Mouse (Mus musculus): ENCODE measurements at regions not wholly inside any gene's neighbourhood (a gene's known extent, or its start where the extent isn't known, plus 50 kb on each side); places are given as distances from the start of the nearest gene placed in this dataset.

DNA sequence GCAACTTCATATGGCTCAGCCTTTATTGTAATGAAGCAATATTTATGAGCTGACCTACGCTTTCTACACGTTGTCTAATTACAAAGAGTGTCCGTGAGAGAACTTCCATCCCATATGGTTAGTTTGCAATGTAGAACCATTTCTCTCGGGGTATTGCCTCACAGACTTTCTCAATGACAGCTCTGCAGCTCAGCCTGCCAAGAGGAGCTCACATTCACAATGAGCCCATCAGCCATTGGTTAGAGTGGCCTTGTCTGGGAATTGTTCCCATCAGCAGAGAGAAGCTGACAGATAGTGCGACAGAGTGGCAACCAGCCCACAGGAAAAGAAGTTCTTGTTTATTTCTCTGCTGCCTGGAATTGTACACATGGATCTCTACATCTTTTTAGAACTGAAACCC is 409.7 kb downstream of the Zfp704 start:
- Histone ChIP-seq H3K27ac (no peak overlapping the region), H3K9me3 (ENCODE audit: low read length) (no peaks in the 10 kb centered on the region), H3K36me3 (ENCODE audit: insufficient read depth, low read length) (no peaks in the 10 kb centered on the region), H3K27me3 (ENCODE audit: insufficient read depth, low read length) (no peaks in the 10 kb centered on the region), H3K4me1 (ENCODE audit: insufficient read depth, low read length) (no peaks in the 10 kb centered on the region), H3K4me3 (ENCODE audit: low read length) (no peak overlapping the region), H3K4me2 (ENCODE audit: low read depth, low read length) (no peak overlapping the region), H3K9ac (replicated peaks; ENCODE audit: low read length) (no peak overlapping the region)
- DNase-seq (ENCODE audit: low spot score) (peak; percentile 65), ATAC-seq (peak; percentile 75; the same call in 1 of the 2 replicates)
- no peak for TF ChIP-seq CTCF (IDR thresholded peaks at IDR 0.05; ENCODE audit: low read depth)
- WGBS: 39% methylated on average over 5 of the region's 5 CpGs

DNA sequence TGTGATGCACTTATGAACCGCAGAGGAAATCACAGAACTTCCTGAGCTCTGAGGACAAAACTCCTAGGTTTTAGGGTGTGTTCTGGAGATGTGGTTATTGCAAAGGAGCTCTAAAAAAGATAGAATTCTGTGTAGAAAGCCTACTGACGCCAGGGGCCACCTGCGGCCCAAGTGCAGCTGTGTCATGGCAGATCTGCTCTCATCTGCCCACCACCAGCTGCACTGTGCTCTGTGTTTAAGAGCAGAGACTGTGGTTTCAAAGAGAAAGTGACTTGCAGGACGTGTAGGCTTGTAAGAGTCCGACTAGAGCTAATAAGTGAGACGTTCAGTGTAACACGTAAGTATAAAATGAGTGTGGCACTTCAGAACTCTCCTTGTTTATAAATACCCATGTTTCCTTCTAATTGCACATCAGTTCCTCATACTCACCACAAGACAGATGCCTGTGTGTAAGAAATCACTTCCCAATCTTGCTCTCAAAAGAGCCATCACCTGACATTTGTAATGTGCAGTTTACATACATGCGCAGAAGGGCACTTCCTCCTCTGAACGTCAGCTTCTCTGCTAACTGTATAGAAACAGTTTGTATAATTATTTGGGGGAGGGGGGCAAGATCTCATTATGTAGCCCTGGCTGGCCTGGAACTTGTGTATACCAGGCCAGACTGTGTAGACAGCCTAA is 411.1 kb downstream of the Zfp704 start:
- Histone ChIP-seq H3K36me3 (ENCODE audit: insufficient read depth, low read length) (no peaks in the 10 kb centered on the region), H3K4me1 (ENCODE audit: insufficient read depth, low read length) (no peaks in the 10 kb centered on the region), H3K27ac (no peak overlapping the region), H3K9me3 (ENCODE audit: low read length) (no peaks in the 10 kb centered on the region), H3K4me3 (ENCODE audit: low read length) (no peak overlapping the region), H3K9ac (replicated peaks; ENCODE audit: low read length) (no peak overlapping the region), H3K4me2 (ENCODE audit: low read depth, low read length) (no peak overlapping the region), H3K27me3 (ENCODE audit: insufficient read depth, low read length) (no peaks in the 10 kb centered on the region)
- DNase-seq (ENCODE audit: low spot score): no peak
- no peak for ATAC-seq
- WGBS: 88% methylated on average over 9 of the region's 9 CpGs
- no peak for TF ChIP-seq CTCF (IDR thresholded peaks at IDR 0.05; ENCODE audit: low read depth)

GRCm38 (mm10) chr3:9195781-9196180 is 414.1 kb downstream of the Zfp704 start:
- no peaks in the 10 kb centered on the region for H3K4me1 ChIP-seq (ENCODE audit: insufficient read depth, low read length)
- no peaks in the 10 kb centered on the region for H3K27me3 ChIP-seq (ENCODE audit: insufficient read depth, low read length)
- H3K27ac ChIP-seq: no peak overlapping the region
- ATAC-seq: no peak
- WGBS: 86% methylated on average over 8 of the region's 8 CpGs
- no peak for DNase-seq (ENCODE audit: low spot score)
- H3K36me3 ChIP-seq (ENCODE audit: insufficient read depth, low read length): no peaks in the 10 kb centered on the region
- no peak for TF ChIP-seq CTCF (IDR thresholded peaks at IDR 0.05; ENCODE audit: low read depth)
- H3K4me2 ChIP-seq (ENCODE audit: low read depth, low read length): no peak overlapping the region
- no peak overlapping the region for H3K9ac ChIP-seq (replicated peaks; ENCODE audit: low read length)
- H3K9me3 ChIP-seq (ENCODE audit: low read length): no peaks in the 10 kb centered on the region
- no peak overlapping the region for H3K4me3 ChIP-seq (ENCODE audit: low read length)

DNA sequence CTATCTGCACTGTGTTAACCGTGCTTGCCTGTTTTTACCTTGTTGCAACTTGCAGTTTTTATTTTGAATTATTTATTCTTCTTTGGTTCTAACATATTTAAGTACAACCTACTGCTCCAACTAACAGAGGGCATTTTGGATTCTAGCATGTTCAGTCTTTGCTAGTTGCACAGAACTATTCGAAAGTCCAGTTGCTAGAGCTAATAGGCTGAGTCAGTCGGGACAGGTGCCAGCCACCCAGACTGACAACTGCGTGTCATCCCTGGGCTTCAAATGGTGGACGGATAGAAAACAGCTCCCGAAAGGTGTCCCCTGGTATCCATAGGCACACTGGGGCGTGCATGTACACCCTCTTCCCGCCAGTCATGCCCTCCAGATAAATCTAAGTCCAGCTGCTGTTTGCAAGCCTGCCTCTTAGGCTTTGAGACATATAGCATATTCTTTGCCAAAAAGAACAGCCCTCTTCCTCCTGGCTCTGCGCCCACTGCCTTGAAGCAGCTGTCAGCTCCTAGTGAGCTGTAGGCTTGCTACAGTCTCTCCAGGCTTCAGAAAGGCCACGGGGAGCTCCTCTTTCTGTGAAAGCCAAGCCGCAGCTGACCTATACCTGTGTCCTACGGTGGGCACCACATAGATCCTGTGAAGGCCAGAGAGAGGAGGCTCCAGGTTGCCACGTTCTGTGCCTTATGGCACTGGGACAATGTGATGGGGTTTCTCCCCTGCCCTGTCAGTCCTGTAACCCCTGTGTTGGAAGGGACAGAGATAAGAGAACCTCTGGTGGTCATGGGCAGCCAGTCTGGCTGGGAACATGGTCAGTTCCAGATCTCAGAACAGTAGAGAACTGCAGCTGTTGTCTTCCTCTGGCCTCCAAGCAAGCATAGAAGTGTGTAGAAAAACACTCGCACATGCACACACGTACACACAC is 420.3 kb downstream of the Zfp704 start:
- Histone ChIP-seq H3K27me3 (ENCODE audit: insufficient read depth, low read length) (no peaks in the 10 kb centered on the region), H3K4me2 (ENCODE audit: low read depth, low read length) (no peak overlapping the region), H3K27ac (no peak overlapping the region), H3K36me3 (ENCODE audit: insufficient read depth, low read length) (no peaks in the 10 kb centered on the region), H3K4me3 (ENCODE audit: low read length) (no peak overlapping the region), H3K9ac (replicated peaks; ENCODE audit: low read length) (no peak overlapping the region), H3K4me1 (ENCODE audit: insufficient read depth, low read length) (no peaks in the 10 kb centered on the region), H3K9me3 (ENCODE audit: low read length) (no peaks in the 10 kb centered on the region)
- TF ChIP-seq CTCF (IDR thresholded peaks at IDR 0.05; ENCODE audit: low read depth): no peak
- WGBS: 55% methylated on average over 15 of the region's 15 CpGs
- ATAC-seq (peak; percentile 62; the same call in 1 of the 2 replicates), DNase-seq (ENCODE audit: low spot score) (peak; percentile 78)

DNA sequence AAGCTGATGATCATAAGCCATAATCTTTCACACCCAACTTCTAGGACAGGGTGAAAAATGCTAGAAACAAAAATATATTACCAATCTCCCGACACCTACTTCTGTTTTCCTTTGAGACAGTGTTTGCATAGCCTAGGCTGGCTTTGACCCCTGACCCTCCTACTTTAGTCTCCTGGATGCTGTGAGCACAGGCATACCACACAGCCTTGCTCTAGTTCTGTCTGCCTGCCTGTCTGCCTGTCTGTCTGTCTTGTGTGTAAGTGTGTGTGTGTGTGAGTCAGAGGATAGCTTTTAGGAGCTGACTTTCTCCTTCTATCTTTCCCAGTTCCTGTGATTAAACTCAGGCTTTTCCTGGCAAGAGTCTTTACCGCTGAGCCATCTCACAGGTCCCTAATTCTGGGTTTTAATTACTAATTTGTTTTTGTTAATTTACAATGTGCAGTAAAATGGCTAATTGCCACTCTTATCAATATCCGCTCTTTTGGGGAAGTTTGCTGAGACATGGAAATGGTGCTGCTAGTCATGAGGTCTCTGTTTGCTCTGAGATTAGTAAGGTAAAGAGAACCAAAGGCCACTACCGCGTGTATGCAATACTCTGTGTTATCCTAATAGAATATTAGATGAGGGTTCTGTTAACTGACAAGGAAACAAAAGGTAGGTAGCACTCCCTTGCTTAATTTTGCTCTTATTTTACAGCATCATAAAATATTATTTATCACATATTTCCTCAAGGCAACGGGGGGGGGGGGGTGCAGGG is 423.3 kb downstream of the Zfp704 start:
- ATAC-seq: no peak
- WGBS: 91% methylated on average over 6 of the region's 6 CpGs
- TF ChIP-seq CTCF (IDR thresholded peaks at IDR 0.05; ENCODE audit: low read depth): no peak

GRCm38 (mm10) chr3:9181576-9181975 is 428.3 kb downstream of the Zfp704 start:
- ATAC-seq (no peak), DNase-seq (ENCODE audit: low spot score) (no peak)
- no peaks in the 10 kb centered on the region for H3K36me3 ChIP-seq (ENCODE audit: insufficient read depth, low read length)
- no peak overlapping the region for H3K4me3 ChIP-seq (ENCODE audit: low read length)
- no peak overlapping the region for H3K9ac ChIP-seq (replicated peaks; ENCODE audit: low read length)
- H3K27me3 ChIP-seq (ENCODE audit: insufficient read depth, low read length): no peaks in the 10 kb centered on the region
- no peaks in the 10 kb centered on the region for H3K9me3 ChIP-seq (ENCODE audit: low read length)
- no peaks in the 10 kb centered on the region for H3K4me1 ChIP-seq (ENCODE audit: insufficient read depth, low read length)
- H3K27ac ChIP-seq: no peak overlapping the region
- H3K4me2 ChIP-seq (ENCODE audit: low read depth, low read length): no peak overlapping the region
- no peak for TF ChIP-seq CTCF (IDR thresholded peaks at IDR 0.05; ENCODE audit: low read depth)
- WGBS: 90% methylated on average over 11 of the region's 11 CpGs

More for the DNA sequence above, 423.3 kb downstream of the Zfp704 start:
- no peak for DNase-seq (ENCODE audit: low spot score)
- Histone ChIP-seq H3K9me3 (ENCODE audit: low read length) (no peaks in the 10 kb centered on the region), H3K27ac (no peak overlapping the region), H3K4me1 (ENCODE audit: insufficient read depth, low read length) (no peaks in the 10 kb centered on the region), H3K9ac (replicated peaks; ENCODE audit: low read length) (no peak overlapping the region), H3K4me2 (ENCODE audit: low read depth, low read length) (no peak overlapping the region), H3K36me3 (ENCODE audit: insufficient read depth, low read length) (no peaks in the 10 kb centered on the region), H3K27me3 (ENCODE audit: insufficient read depth, low read length) (no peaks in the 10 kb centered on the region), H3K4me3 (ENCODE audit: low read length) (no peak overlapping the region)

Data from hindbrain, postnatal 0 days (tissue).